Mouse (Mus musculus): Measurements from ENCODE around the gene Frmd4a. TPM values are rescaled to one million over a fixed set of nuclear protein-coding genes. Genes with fewer than 3 reads are reported as not detected.

The Frmd4a gene
- polyA plus RNA-seq, 1 experiment from 2014 or later: 44.5 TPM

DNA sequence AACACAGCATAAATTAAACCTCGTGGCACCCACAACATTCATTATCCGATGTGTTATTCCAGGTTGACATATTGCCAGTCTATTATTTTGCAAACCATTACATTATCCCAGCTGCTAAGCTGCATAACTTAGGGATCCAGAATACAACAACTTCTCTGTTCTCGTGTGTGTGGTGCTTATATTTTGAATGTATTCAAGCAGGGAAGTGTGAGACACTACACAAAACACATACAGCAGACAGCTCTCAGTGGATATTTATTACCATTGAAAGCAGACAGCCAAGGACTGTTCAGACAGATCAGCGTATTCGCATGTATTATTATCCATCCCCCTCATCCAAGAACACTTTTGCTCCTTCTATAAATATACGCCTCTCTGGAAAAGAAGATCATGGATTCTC lies 289.6 kb downstream of the Frmd4a start:
- Histone ChIP-seq H3K9ac (ENCODE audit: low read length) (no peak overlapping the region), H3K27ac (ENCODE audit: low read depth, low read length) (no peak overlapping the region), H3K27me3 (ENCODE audit: control insufficient read depth, insufficient read depth, low read length) (no peaks in the 10 kb centered on the region), H3K4me3 (ENCODE audit: low read depth, low read length) (no peak overlapping the region), H3K9me3 (ENCODE audit: control insufficient read depth, low read length) (no peaks in the 10 kb centered on the region), H3K4me1 (ENCODE audit: control insufficient read depth, insufficient read depth, low read length) (no peaks in the 10 kb centered on the region), H3K36me3 (ENCODE audit: control insufficient read depth, insufficient read depth, low read length) (no peaks in the 10 kb centered on the region), H3K4me2 (ENCODE audit: low read depth) (no peak overlapping the region)
- DNase-seq (ENCODE audit: low spot score) (no peak), ATAC-seq (ENCODE audit: insufficient read depth, low FRiP score, low TSS enrichment) (no peak)
- 69% methylated on average over 6 of the region's 6 CpGs for WGBS

DNA sequence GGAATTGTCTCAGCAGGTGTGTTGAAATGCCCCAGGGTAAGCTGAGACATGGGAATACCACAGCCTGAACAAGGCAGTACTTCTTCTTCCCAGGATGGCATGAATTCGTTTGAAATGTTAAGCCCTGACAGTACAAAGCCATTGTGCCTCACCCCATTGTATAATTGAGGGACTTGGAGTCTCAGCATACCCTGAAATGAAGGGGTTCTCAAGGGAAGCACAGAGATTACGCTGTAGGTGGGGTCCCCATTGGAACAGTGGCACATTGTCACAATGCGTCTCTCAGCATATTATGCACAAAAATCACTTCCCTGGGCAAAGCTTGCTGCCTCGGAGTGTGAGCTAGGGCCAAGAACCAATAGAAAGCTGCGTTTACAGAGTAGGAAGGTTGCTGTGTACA lies 297.0 kb downstream of the Frmd4a start:
- no peak for ATAC-seq (ENCODE audit: insufficient read depth, low FRiP score, low TSS enrichment)
- no peak overlapping the region for H3K4me2 ChIP-seq (ENCODE audit: low read depth)
- H3K9ac ChIP-seq (ENCODE audit: low read length): no peak overlapping the region
- no peaks in the 10 kb centered on the region for H3K36me3 ChIP-seq (ENCODE audit: control insufficient read depth, insufficient read depth, low read length)
- H3K27ac ChIP-seq (ENCODE audit: low read depth, low read length): no peak overlapping the region
- no peaks in the 10 kb centered on the region for H3K9me3 ChIP-seq (ENCODE audit: control insufficient read depth, low read length)
- 75% methylated on average over 5 of the region's 5 CpGs for WGBS
- no peak for DNase-seq (ENCODE audit: low spot score)
- no peaks in the 10 kb centered on the region for H3K4me1 ChIP-seq (ENCODE audit: control insufficient read depth, insufficient read depth, low read length)
- no peaks in the 10 kb centered on the region for H3K27me3 ChIP-seq (ENCODE audit: control insufficient read depth, insufficient read depth, low read length)
- H3K4me3 ChIP-seq (ENCODE audit: low read depth, low read length): no peak overlapping the region

DNA sequence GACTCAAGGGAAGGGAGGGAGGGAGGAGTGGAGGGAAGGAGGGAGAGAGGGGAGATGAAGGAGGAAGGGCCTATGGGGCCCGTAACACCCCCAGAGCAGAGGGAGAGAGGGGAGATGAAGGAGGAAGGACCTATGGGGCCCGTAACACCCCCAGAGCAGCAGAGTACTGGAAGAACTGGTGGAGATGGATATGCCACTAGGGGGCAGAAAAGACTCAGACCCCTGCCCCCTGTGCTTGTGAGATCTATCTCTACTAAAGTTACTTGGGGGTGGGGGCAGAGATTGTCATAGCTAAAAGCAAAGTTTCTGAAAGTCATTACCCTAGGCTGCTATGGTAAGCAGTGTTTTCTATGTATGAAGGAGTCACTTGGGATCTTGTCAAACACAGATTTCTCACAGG lies 299.1 kb downstream of the Frmd4a start:
- Histone ChIP-seq H3K4me1 (ENCODE audit: control insufficient read depth, insufficient read depth, low read length) (no peaks in the 10 kb centered on the region), H3K9ac (ENCODE audit: low read length) (no peak overlapping the region), H3K9me3 (ENCODE audit: control insufficient read depth, low read length) (no peaks in the 10 kb centered on the region), H3K4me2 (ENCODE audit: low read depth) (no peak overlapping the region), H3K36me3 (ENCODE audit: control insufficient read depth, insufficient read depth, low read length) (no peaks in the 10 kb centered on the region), H3K27me3 (ENCODE audit: control insufficient read depth, insufficient read depth, low read length) (no peaks in the 10 kb centered on the region), H3K4me3 (ENCODE audit: low read depth, low read length) (no peak overlapping the region), H3K27ac (ENCODE audit: low read depth, low read length) (no peak overlapping the region)
- WGBS: 61% methylated on average over 2 of the region's 2 CpGs
- ATAC-seq (ENCODE audit: insufficient read depth, low FRiP score, low TSS enrichment) (no peak), DNase-seq (ENCODE audit: low spot score) (no peak)

DNA sequence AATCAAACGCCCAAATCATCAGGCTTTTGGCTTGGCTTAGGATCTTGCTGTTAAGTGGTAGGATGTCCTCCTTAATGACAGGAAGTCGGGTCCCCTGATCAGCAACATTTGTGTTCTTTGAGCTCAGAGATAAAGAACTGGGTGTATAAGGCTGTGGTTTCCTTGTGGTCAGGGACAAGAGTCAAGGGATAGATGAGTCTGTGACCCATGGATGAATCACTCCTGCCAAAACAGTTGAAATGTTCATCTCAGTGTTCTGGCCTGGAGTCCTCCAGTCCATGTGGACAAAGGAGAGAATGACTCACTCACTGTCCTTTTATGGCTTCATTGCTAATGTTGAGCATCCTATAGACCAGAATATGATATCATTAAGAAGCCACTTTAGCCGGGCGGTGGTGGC lies 300.6 kb downstream of the Frmd4a start:
- no peak overlapping the region for H3K4me3 ChIP-seq (ENCODE audit: low read depth, low read length)
- H3K4me1 ChIP-seq (ENCODE audit: control insufficient read depth, insufficient read depth, low read length): no peaks in the 10 kb centered on the region
- no peaks in the 10 kb centered on the region for H3K9me3 ChIP-seq (ENCODE audit: control insufficient read depth, low read length)
- ATAC-seq (ENCODE audit: insufficient read depth, low FRiP score, low TSS enrichment): no peak
- no peak for DNase-seq (ENCODE audit: low spot score)
- H3K36me3 ChIP-seq (ENCODE audit: control insufficient read depth, insufficient read depth, low read length): no peaks in the 10 kb centered on the region
- WGBS: 76% methylated on average over 4 of the region's 4 CpGs
- H3K9ac ChIP-seq (ENCODE audit: low read length): no peak overlapping the region
- H3K27ac ChIP-seq (ENCODE audit: low read depth, low read length): no peak overlapping the region
- H3K4me2 ChIP-seq (ENCODE audit: low read depth): no peak overlapping the region
- H3K27me3 ChIP-seq (ENCODE audit: control insufficient read depth, insufficient read depth, low read length): no peaks in the 10 kb centered on the region

DNA sequence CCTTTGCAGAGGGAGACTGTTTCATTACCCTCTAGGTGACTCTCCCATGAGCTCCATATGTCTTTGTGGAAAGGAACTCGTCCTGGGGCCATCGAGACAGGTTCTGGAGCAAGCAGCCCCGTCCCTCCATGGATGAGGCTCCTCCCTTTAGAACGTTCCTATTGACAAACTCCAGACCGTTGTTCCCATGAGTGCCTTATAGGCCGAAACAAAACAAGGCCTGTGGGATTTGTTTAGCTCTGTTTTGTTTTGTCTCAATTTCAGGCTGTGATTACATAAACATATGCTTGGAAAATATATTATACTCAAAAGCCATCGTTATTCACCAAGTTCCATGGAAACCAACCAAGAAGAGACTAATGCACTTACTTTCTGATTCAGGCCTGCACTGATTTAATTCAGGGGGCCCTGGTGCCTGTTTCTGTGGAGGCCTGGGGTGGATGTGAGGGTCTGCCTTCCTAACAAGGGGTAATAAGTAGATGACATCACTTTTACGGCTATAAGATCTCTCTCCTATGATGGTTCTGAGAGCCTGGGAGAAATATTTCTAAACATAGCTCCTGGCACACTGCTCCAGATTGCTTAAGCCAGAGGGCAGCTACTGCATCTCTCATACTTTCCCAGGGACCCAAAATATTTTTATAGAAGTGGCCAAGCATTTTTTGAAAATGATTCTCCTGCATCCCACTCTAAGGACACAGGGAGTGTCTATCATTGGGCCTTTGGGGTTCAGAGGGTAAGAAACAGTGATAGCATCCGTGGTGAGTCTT lies 308.9 kb downstream of the Frmd4a start:
- Histone ChIP-seq H3K27ac (ENCODE audit: low read depth, low read length) (no peak overlapping the region), H3K4me3 (ENCODE audit: low read depth, low read length) (no peak overlapping the region), H3K27me3 (ENCODE audit: control insufficient read depth, insufficient read depth, low read length) (no peaks in the 10 kb centered on the region), H3K9me3 (ENCODE audit: control insufficient read depth, low read length) (no peaks in the 10 kb centered on the region), H3K4me2 (ENCODE audit: low read depth) (no peak overlapping the region), H3K4me1 (ENCODE audit: control insufficient read depth, insufficient read depth, low read length) (no peaks in the 10 kb centered on the region), H3K36me3 (ENCODE audit: control insufficient read depth, insufficient read depth, low read length) (no peaks in the 10 kb centered on the region), H3K9ac (ENCODE audit: low read length) (no peak overlapping the region)
- 66% methylated on average over 9 of the region's 9 CpGs for WGBS
- ATAC-seq (ENCODE audit: insufficient read depth, low FRiP score, low TSS enrichment) (no peak), DNase-seq (ENCODE audit: low spot score) (no peak)

DNA sequence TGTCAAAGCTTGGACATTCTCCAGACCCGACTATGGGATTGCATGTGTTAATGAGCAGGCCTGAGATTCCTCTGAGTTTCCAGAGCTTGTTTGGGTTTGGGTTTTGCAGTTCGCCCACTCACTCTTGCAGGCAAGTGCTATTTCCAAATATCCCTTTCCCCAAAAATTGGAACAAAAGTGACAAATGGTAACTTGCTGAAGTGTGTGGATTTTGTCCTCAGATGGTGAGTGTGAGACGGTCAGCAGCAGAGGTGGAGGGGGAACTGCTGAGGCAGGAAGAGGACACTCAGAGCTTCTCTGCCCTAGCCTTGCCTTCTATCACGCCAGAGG lies 309.5 kb downstream of the Frmd4a start:
- Histone ChIP-seq H3K4me2 (ENCODE audit: low read depth) (no peak overlapping the region), H3K9me3 (ENCODE audit: control insufficient read depth, low read length) (no peaks in the 10 kb centered on the region), H3K36me3 (ENCODE audit: control insufficient read depth, insufficient read depth, low read length) (no peaks in the 10 kb centered on the region), H3K27me3 (ENCODE audit: control insufficient read depth, insufficient read depth, low read length) (no peaks in the 10 kb centered on the region), H3K4me3 (ENCODE audit: low read depth, low read length) (no peak overlapping the region), H3K4me1 (ENCODE audit: control insufficient read depth, insufficient read depth, low read length) (no peaks in the 10 kb centered on the region), H3K27ac (ENCODE audit: low read depth, low read length) (no peak overlapping the region), H3K9ac (ENCODE audit: low read length) (no peak overlapping the region)
- DNase-seq (ENCODE audit: low spot score) (no peak), ATAC-seq (ENCODE audit: insufficient read depth, low FRiP score, low TSS enrichment) (no peak)
- WGBS: 77% methylated on average over 4 of the region's 4 CpGs

DNA sequence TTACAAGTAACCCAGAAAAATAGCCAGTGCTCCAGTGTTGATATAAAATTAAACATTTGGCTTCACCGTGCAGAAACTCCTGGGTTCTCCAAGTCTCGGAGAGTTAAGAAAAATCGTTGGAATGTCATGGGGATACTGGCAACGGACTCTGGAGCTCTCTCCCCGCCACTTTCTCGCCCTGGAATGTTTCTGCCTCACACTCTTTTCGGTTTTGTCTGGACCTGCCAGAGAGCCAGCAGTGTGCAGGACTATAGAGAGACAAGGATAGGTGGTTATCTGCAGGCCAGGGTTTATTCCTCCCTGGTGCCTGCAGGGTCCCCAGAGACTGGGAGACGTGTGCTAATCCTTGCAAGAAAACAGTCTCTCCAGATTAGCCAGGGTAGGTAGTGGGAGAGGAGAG lies 314.9 kb downstream of the Frmd4a start:
- ATAC-seq (ENCODE audit: insufficient read depth, low FRiP score, low TSS enrichment): no peak
- DNase-seq (ENCODE audit: low spot score): no peak
- WGBS: 83% methylated on average over 8 of the region's 8 CpGs
- Histone ChIP-seq H3K4me2 (ENCODE audit: low read depth) (no peak overlapping the region), H3K4me1 (ENCODE audit: control insufficient read depth, insufficient read depth, low read length) (no peaks in the 10 kb centered on the region), H3K9me3 (ENCODE audit: control insufficient read depth, low read length) (no peaks in the 10 kb centered on the region), H3K27ac (ENCODE audit: low read depth, low read length) (no peak overlapping the region), H3K27me3 (ENCODE audit: control insufficient read depth, insufficient read depth, low read length) (no peaks in the 10 kb centered on the region), H3K9ac (ENCODE audit: low read length) (no peak overlapping the region), H3K36me3 (ENCODE audit: control insufficient read depth, insufficient read depth, low read length) (no peaks in the 10 kb centered on the region), H3K4me3 (ENCODE audit: low read depth, low read length) (no peak overlapping the region)

DNA sequence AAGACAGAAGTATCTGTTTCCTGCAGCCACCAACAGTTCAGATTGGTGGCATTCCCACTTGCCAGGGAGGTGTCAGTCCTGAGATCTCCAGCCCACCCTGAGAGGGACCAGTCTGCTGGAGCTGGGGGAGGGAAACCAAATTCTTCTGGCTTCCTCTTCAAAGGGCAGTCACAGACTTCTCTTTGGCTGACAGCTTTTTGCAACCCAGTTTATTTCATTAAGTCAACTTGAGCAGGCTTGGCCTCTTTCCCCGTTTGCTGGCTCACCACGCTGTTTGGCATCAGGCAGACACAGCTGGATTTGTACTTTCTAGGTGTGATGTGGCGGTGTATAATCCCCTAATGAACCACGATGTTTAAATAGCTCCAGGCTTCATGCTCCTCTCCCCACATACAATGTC lies 316.7 kb downstream of the Frmd4a start:
- no peak overlapping the region for H3K9ac ChIP-seq (ENCODE audit: low read length)
- DNase-seq (ENCODE audit: low spot score): no peak
- no peaks in the 10 kb centered on the region for H3K27me3 ChIP-seq (ENCODE audit: control insufficient read depth, insufficient read depth, low read length)
- no peaks in the 10 kb centered on the region for H3K36me3 ChIP-seq (ENCODE audit: control insufficient read depth, insufficient read depth, low read length)
- no peak overlapping the region for H3K4me2 ChIP-seq (ENCODE audit: low read depth)
- no peak overlapping the region for H3K27ac ChIP-seq (ENCODE audit: low read depth, low read length)
- ATAC-seq (ENCODE audit: insufficient read depth, low FRiP score, low TSS enrichment): no peak
- no peaks in the 10 kb centered on the region for H3K4me1 ChIP-seq (ENCODE audit: control insufficient read depth, insufficient read depth, low read length)
- H3K4me3 ChIP-seq (ENCODE audit: low read depth, low read length): no peak overlapping the region
- 54% methylated on average over 4 of the region's 4 CpGs for WGBS
- no peaks in the 10 kb centered on the region for H3K9me3 ChIP-seq (ENCODE audit: control insufficient read depth, low read length)

DNA sequence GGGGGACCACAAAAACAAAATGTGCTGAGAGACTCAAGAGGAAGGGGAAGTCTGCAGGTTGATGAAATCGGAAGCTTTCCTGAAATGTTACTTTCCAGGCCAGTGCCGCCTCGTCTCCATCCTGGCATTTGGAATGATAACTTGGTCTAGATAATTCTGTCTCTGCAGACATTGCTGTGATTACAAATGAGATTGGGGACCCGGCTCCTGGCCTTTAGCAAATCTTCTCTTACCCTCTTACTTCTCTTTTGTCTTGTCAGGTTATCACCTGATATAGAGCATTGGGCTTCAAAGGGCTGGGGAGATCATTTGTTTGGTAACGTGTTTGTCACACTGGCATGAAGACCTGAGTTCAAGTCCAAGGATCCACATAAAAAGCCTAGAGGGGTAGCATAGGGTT lies 317.4 kb downstream of the Frmd4a start:
- 82% methylated on average over 5 of the region's 5 CpGs for WGBS
- no peaks in the 10 kb centered on the region for H3K9me3 ChIP-seq (ENCODE audit: control insufficient read depth, low read length)

More for the DNA sequence above, 317.4 kb downstream of the Frmd4a start:
- Histone ChIP-seq H3K4me2 (ENCODE audit: low read depth) (no peak overlapping the region), H3K4me1 (ENCODE audit: control insufficient read depth, insufficient read depth, low read length) (peaks cover 1% of the 10 kb centered on the region; the same call in 1 of the 2 replicates), H3K9ac (ENCODE audit: low read length) (no peak overlapping the region), H3K36me3 (ENCODE audit: control insufficient read depth, insufficient read depth, low read length) (no peaks in the 10 kb centered on the region), H3K27ac (ENCODE audit: low read depth, low read length) (no peak overlapping the region), H3K4me3 (ENCODE audit: low read depth, low read length) (no peak overlapping the region), H3K27me3 (ENCODE audit: control insufficient read depth, insufficient read depth, low read length) (no peaks in the 10 kb centered on the region)
- ATAC-seq (ENCODE audit: insufficient read depth, low FRiP score, low TSS enrichment): no peak
- no peak for DNase-seq (ENCODE audit: low spot score)

Data from neural tube, embryonic 11.5 days (tissue).